Mouse (Mus musculus) kidney, embryonic 14.5 days (tissue): Measurements from ENCODE around the gene Zfc3h1. TPM values are rescaled to one million over a fixed set of nuclear protein-coding genes. Genes with fewer than 3 reads are reported as not detected.

Experiments used
- ATAC-seq: fragments of 200-750 bp; cut with Nextera tagmentation; 2 replicates; pipeline ENCODE4 v1.8.0; 2017; ENCODE audit warnings: moderate number of reproducible peaks, mild to moderate bottlenecking, moderate TSS enrichment, moderate library complexity; ENCODE audit not compliant: low FRiP score, low TSS enrichment
- H3K27ac ChIP-seq: fragments of 300-500 bp; sonication (generic); 2 replicates; pipeline ENCODE4 v1.5.1; 2014; ENCODE audit warnings: low read depth, mild to moderate bottlenecking, low read length, moderate library complexity, mixed read lengths
- H3K27me3 ChIP-seq: fragments of 300-500 bp; sonication (generic); 2 replicates; pipeline ENCODE4 v1.6.1; 2014; ENCODE audit warnings: mild to moderate bottlenecking, low read length; ENCODE audit not compliant: control insufficient read depth, insufficient read depth
- H3K36me3 ChIP-seq: fragments of 300-500 bp; sonication (generic); 2 replicates; pipeline ENCODE4 v1.6.1; 2014; ENCODE audit warnings: low read length, mixed read lengths; ENCODE audit not compliant: control insufficient read depth, insufficient read depth
- H3K4me1 ChIP-seq: fragments of 300-500 bp; sonication (generic); 2 replicates; pipeline ENCODE4 v1.6.1; 2014; ENCODE audit warnings: low read length, mixed read lengths; ENCODE audit not compliant: control insufficient read depth, insufficient read depth
- H3K4me2 ChIP-seq: fragments of 300-500 bp; sonication (generic); replicated peaks from 2 replicates; pipeline ENCODE4 v1.6.1; 2014; ENCODE audit warnings: low read depth, mild to moderate bottlenecking, low read length
- H3K4me3 ChIP-seq: fragments of 300-500 bp; sonication (generic); 2 replicates; pipeline ENCODE4 v1.5.1; 2014; ENCODE audit warnings: mild to moderate bottlenecking, low read length
- H3K9ac ChIP-seq: fragments of 300-500 bp; sonication (generic); 2 replicates; pipeline ENCODE4 v1.6.1; 2014; ENCODE audit warnings: low read depth, mild to moderate bottlenecking, low read length, moderate library complexity
- H3K9me3 ChIP-seq: fragments of 300-500 bp; sonication (generic); 2 replicates; pipeline ENCODE4 v1.6.1; 2016; ENCODE audit warnings: low read length; ENCODE audit not compliant: control insufficient read depth
- WGBS: fragments of 180-500 bp; shearing (Covaris S2); extraction: QIAGEN DNeasy Blood & Tissue Kit; methylation state at CpG from one replicate; pipeline ENCODE4 v1.1.7; 2014; 5-methylcytosine and 5-hydroxymethylcytosine counted together
- polyA plus RNA-seq: library from polyadenylated mRNA; unstranded; fragments of >200 nt; fragmentation: Nextera tagmentation; extraction: Ambion mirVana; gene quantifications from 2 replicates; pipeline ENCODE4 v1.2.1, GENCODE M21; 2014

Gene Zfc3h1
- polyA plus RNA-seq, 1 experiment from 2014 or later, result 31.1 TPM

- Histone ChIP-seq H3K9ac (no peak overlapping the region), H3K4me2 (no peak overlapping the region), H3K9me3 (no peaks in the 10 kb centered on the region), H3K27me3 (no peaks in the 10 kb centered on the region), H3K4me3 (no peak overlapping the region), H3K36me3 (peaks cover 81% of the 10 kb centered on the region), H3K4me1 (no peaks in the 10 kb centered on the region), H3K27ac (no peak overlapping the region)
- no peak for ATAC-seq
- WGBS, result 72% methylated on average over 6 of the region's 6 CpGs
Measured at GRCm38 (mm10) chr10:115406393-115406792, 21.6 kb downstream of the Zfc3h1 start.

- ATAC-seq, result no peak
Measured at GRCm38 (mm10) chr10:115413496-115413895, 28.7 kb downstream of the Zfc3h1 start.

GRCm38 (mm10) chr10:115414056-115414455, 29.3 kb downstream of the Zfc3h1 start:
- Histone ChIP-seq H3K9me3 (no peaks in the 10 kb centered on the region), H3K27ac (no peak overlapping the region), H3K27me3 (no peaks in the 10 kb centered on the region), H3K9ac (no peak overlapping the region), H3K4me3 (no peak overlapping the region), H3K36me3 (peaks cover 91% of the 10 kb centered on the region), H3K4me1 (no peaks in the 10 kb centered on the region), H3K4me2 (no peak overlapping the region)
- WGBS, result 92% methylated on average over 3 of the region's 3 CpGs
- no peak for ATAC-seq

More at GRCm38 (mm10) chr10:115413496-115413895, 28.7 kb downstream of the Zfc3h1 start:
- no peaks in the 10 kb centered on the region for H3K27me3 ChIP-seq
- peaks cover 91% of the 10 kb centered on the region for H3K36me3 ChIP-seq
- no peaks in the 10 kb centered on the region for H3K4me1 ChIP-seq
- no peak overlapping the region for H3K9ac ChIP-seq
- no peak overlapping the region for H3K27ac ChIP-seq
- H3K9me3 ChIP-seq, result no peaks in the 10 kb centered on the region
- 93% methylated on average over 2 of the region's 2 CpGs for WGBS
- no peak overlapping the region for H3K4me2 ChIP-seq
- no peak overlapping the region for H3K4me3 ChIP-seq

DNA sequence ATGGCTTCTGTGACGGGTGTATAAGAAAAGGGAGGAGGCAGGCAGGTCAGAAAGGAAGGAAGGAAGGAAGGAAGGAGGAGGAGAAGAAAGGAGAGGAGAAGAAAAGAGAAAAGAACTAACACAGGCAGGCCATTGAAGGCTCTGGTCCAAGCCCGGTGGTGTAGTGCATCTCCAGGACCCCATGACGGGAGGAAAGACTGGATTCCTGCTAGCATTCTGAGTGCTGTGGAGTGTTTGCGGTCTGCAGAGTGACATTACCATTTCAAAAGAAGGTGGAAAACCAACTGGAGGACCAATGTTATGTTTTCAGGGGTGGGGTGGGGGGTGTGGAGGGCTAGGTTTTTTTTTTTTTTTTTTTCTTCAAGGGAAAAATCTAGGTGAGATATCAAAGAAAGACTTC, 37.2 kb downstream of the Zfc3h1 start:
- Histone ChIP-seq H3K9me3 (no peaks in the 10 kb centered on the region), H3K4me3 (no peak overlapping the region), H3K4me1 (no peaks in the 10 kb centered on the region), H3K4me2 (no peak overlapping the region), H3K27me3 (no peaks in the 10 kb centered on the region), H3K27ac (no peak overlapping the region), H3K9ac (no peak overlapping the region), H3K36me3 (peaks cover 73% of the 10 kb centered on the region)
- WGBS, result 90% methylated on average over 4 of the region's 4 CpGs
- ATAC-seq, result no peak

DNA sequence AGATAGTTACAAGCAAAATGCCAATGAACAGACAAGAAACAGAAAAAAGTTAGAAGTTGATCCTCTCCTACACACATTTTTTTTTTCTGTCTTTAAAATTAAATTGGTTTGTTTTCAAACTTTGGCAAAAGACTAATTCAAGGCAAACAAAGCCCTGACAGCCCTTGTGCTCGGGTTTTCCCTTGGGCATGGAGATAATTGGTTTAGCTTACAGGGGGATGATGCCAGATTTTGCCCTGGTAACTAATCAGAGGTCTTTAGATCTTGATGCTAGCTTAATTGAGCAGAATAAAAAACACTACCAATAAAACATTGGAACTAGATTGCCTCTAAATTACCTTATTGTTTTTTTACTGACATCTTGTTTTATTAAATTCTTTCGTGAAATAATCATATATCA, 40.6 kb downstream of the Zfc3h1 start:
- Histone ChIP-seq H3K4me3 (no peak overlapping the region), H3K36me3 (peaks cover 73% of the 10 kb centered on the region), H3K27me3 (no peaks in the 10 kb centered on the region), H3K9me3 (no peaks in the 10 kb centered on the region), H3K9ac (no peak overlapping the region), H3K27ac (no peak overlapping the region), H3K4me2 (no peak overlapping the region), H3K4me1 (no peaks in the 10 kb centered on the region)
- 82% methylated on average over 2 of the region's 2 CpGs for WGBS
- no peak for ATAC-seq

DNA sequence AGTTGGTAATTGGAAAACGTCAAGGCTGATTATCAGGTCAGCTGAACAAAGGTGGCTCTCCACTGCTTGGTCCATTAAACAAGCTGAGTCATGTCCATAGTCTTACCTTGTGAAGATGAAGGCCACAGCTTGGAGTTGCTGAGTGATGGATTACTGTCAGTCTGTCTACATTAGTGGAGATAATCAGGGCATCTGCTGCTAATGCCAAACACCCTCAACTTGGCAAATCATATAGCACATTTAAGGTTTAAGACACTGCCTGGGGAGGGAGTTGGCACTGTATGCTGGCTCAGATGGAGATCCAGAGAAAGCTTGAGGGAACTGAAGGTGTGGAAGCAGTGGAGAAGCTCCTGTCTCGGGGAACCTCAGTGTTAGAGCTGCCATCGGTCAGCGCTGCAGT, 52.5 kb downstream of the Zfc3h1 start:
- no peaks in the 10 kb centered on the region for H3K27me3 ChIP-seq

DNA sequence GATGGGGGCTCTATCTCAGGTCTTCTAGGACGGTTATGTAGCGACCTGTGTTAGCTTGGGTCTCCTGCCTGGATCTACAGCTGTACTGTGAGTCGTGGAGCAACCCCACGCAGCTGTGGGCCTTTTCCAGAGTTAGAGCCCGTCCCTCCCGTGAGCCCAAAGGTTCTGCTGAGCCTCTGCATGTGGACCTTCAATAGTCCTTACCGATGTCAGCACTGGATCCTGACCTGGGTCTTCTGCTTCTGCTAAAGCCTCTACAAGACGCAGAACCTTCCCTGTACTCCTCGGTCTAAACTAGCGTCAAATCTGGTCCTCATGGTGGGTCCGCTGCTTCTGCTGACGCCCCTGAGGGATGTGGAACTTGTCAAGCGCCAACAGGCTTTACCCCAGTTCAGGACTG, 63.9 kb downstream of the Zfc3h1 start:
- Histone ChIP-seq H3K4me3 (no peak overlapping the region), H3K36me3 (no peaks in the 10 kb centered on the region), H3K9me3 (peaks cover 6% of the 10 kb centered on the region; the same call in 1 of the 2 replicates), H3K4me1 (no peaks in the 10 kb centered on the region), H3K9ac (no peak overlapping the region), H3K27ac (no peak overlapping the region), H3K27me3 (no peaks in the 10 kb centered on the region), H3K4me2 (no peak overlapping the region)
- 88% methylated on average over 13 of the region's 13 CpGs for WGBS
- ATAC-seq, result no peak

More for the DNA sequence above, 52.5 kb downstream of the Zfc3h1 start:
- WGBS, result 88% methylated on average over 4 of the region's 4 CpGs
- H3K4me1 ChIP-seq, result no peaks in the 10 kb centered on the region
- H3K9ac ChIP-seq, result no peak overlapping the region
- H3K4me3 ChIP-seq, result no peak overlapping the region
- no peaks in the 10 kb centered on the region for H3K9me3 ChIP-seq
- no peak overlapping the region for H3K27ac ChIP-seq
- no peak overlapping the region for H3K4me2 ChIP-seq
- peaks cover 22% of the 10 kb centered on the region for H3K36me3 ChIP-seq
- ATAC-seq, result no peak

DNA sequence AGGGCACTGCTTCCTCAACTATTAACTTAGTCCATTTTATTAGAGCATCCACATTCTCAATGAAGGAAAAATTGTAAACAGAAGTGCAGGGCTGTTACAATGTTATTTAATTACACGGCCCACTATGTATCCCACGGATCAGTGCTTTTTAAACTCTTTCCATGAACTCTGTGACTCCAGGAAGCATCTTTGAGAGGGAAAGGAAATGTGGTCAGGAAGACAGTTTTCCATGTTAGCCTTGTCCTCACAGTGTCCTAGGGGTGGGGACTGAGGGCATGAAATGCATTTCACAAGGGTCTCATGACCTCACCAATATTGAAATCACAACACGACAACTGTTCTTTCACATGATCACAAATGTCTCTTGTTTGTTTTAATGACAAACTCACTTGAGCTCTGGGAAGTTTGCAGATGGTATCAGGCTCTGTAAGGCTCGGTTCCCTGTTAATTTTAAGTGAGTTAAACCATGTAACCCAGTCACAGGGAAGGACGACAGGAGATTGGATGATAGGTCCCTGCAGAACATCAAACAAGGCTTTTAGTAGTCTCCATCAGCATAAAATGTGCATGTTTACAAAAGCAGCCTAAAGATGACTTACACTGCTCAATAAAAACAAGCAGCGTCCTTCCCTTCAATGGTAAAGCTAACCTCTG, 72.7 kb downstream of the Zfc3h1 start:
- WGBS, result 26% methylated on average over 6 of the region's 6 CpGs
- H3K9ac ChIP-seq, result no peak overlapping the region
- no peaks in the 10 kb centered on the region for H3K9me3 ChIP-seq
- ATAC-seq, result peak; percentile 16; the same call in 1 of the 2 replicates
- H3K27ac ChIP-seq, result no peak overlapping the region
- peaks cover 8% of the 10 kb centered on the region; the same call in 1 of the 2 replicates for H3K4me1 ChIP-seq
- no peak overlapping the region for H3K4me2 ChIP-seq
- H3K36me3 ChIP-seq, result no peaks in the 10 kb centered on the region
- H3K4me3 ChIP-seq, result no peak overlapping the region
- no peaks in the 10 kb centered on the region for H3K27me3 ChIP-seq

- no peaks in the 10 kb centered on the region for H3K27me3 ChIP-seq
Measured at GRCm38 (mm10) chr10:115462646-115463045, 77.9 kb downstream of the Zfc3h1 start.

More at GRCm38 (mm10) chr10:115462646-115463045, 77.9 kb downstream of the Zfc3h1 start:
- no peak overlapping the region for H3K27ac ChIP-seq
- no peaks in the 10 kb centered on the region for H3K36me3 ChIP-seq
- no peak overlapping the region for H3K9ac ChIP-seq
- no peak overlapping the region for H3K4me2 ChIP-seq
- H3K4me1 ChIP-seq, result peaks cover 4% of the 10 kb centered on the region; the same call in 1 of the 2 replicates
- no peak overlapping the region for H3K4me3 ChIP-seq
- ATAC-seq, result no peak
- no peaks in the 10 kb centered on the region for H3K9me3 ChIP-seq
- 36% methylated on average over 5 of the region's 5 CpGs for WGBS
